Mouse (Mus musculus) G1E (cell line): ENCODE measurements around the gene Mrpl9. TPM values are rescaled to one million over a fixed set of nuclear protein-coding genes. Genes with fewer than 3 reads are reported as not detected.
A peak's percentile ranks its signal among the peaks of the same experiment; 100 is the strongest.

Experiments
- ATAC-seq: 2 replicates; pipeline ENCODE4 v1.8.0; 2016; ENCODE audit warnings: mild to moderate bottlenecking; ENCODE audit not compliant: insufficient number of reproducible peaks, poor library complexity, low FRiP score, severe bottlenecking; ENCODE audit errors: extremely low read depth
- DNase-seq: peaks from one replicate; pipeline ENCODE4 v3.0.0; 2012; ENCODE audit warnings: low spot score
- H3K27me3 ChIP-seq: 2 replicates; pipeline ENCODE4 v1.6.1; 2012; ENCODE audit warnings: mild to moderate bottlenecking, low read length, inconsistent platforms; ENCODE audit not compliant: insufficient read depth
- H3K36me3 ChIP-seq: replicated peaks from 2 replicates; pipeline ENCODE3; 2012; ENCODE audit warnings: mild to moderate bottlenecking, inconsistent platforms
- H3K4me1 ChIP-seq: 2 replicates; pipeline ENCODE4 v1.6.1; 2012; ENCODE audit warnings: low read depth, low read length, inconsistent platforms, mixed read lengths; ENCODE audit not compliant: insufficient read depth
- H3K4me3 ChIP-seq: 2 replicates; pipeline ENCODE4 v1.5.1; 2012; ENCODE audit warnings: low read depth, mild to moderate bottlenecking, inconsistent platforms, low read length, moderate library complexity, mixed read lengths
- H3K9me3 ChIP-seq: replicated peaks from 2 replicates; pipeline ENCODE4 v1.6.1; 2012; ENCODE audit warnings: inconsistent platforms
- CTCF ChIP-seq: IDR thresholded peaks from 2 replicates; pipeline ENCODE4 v1.5.1; 2012; ENCODE audit warnings: low read depth, low read length, inconsistent platforms, mixed read lengths
- GATA1 ChIP-seq: IDR thresholded peaks from 2 replicates; pipeline ENCODE4 v1.6.1; 2012; ENCODE audit warnings: borderline replicate concordance, low read length, inconsistent platforms, mixed read lengths
- GATA2 ChIP-seq: IDR thresholded peaks from 2 replicates; pipeline ENCODE4 v1.6.1; 2012; ENCODE audit warnings: low read depth, low read length, inconsistent platforms, borderline replicate concordance
- POLR2AphosphoS5 ChIP-seq: IDR thresholded peaks from 2 replicates; pipeline ENCODE4 v1.6.1; 2012; ENCODE audit warnings: low read depth, low read length, inconsistent platforms; ENCODE audit not compliant: insufficient replicate concordance
- TAL1 ChIP-seq: conservative IDR thresholded peaks from 2 replicates; pipeline ENCODE4 v1.6.1; 2012; ENCODE audit warnings: low read depth, low read length, inconsistent platforms, mixed read lengths
- polyA plus RNA-seq: library from polyadenylated mRNA; stranded (reverse); fragments of >175 nt; gene quantifications from 2 replicates; pipeline ENCODE4 v1.2.3, GENCODE M21; 2012
- total RNA-seq, 2 experiments: library from RNA; stranded (forward) in 1 of 2; stranded (reverse) in 1 of 2; fragments of 200-1000 nt in 1 of 2; fragments of >200 nt in 1 of 2; fragmentation: Nextera tagmentation in 1 of 2; gene quantifications; 2 replicates each; pipeline ENCODE4 v1.2.3; 2014 to 2017

Mrpl9 gene
- total RNA-seq (2014; fragmentation: Nextera tagmentation) (62.2 and 67.1 TPM in 2 replicates), total RNA-seq (2017) (105 and 108 TPM in 2 replicates), polyA plus RNA-seq (89.5 and 105 TPM in 2 replicates)

GRCm38 (mm10) chr3:94442951-94443596, at the start of gene Mrpl9:
Gene Mrpl9, plus strand, starts transcription at chr3:94443318.
- peaks cover 23% of the 10 kb centered on the region for H3K27me3 ChIP-seq
- DNase-seq (peak; percentile 93), ATAC-seq (peak; percentile 84)
- peak within 1 kb of the TSS; percentile 78 for H3K4me3 ChIP-seq
- no peaks in the 10 kb centered on the region for H3K9me3 ChIP-seq
- peaks cover 40% of the 10 kb centered on the region for H3K36me3 ChIP-seq
- H3K4me1 ChIP-seq = peaks cover 26% of the 10 kb centered on the region
- TF ChIP-seq POLR2AphosphoS5 (no peak), CTCF (no peak), TAL1 (no peak; the same call in 1 of the 2 replicates), GATA1 (no peak), GATA2 (no peak)

GRCm38 (mm10) chr3:94396336-94396735, 46.8 kb upstream of the Mrpl9 start:
- no peaks in the 10 kb centered on the region for H3K4me1 ChIP-seq
- no peak for TF ChIP-seq POLR2AphosphoS5
- no peak for TF ChIP-seq CTCF
- TF ChIP-seq GATA2 = no peak
- no peak for TF ChIP-seq TAL1
- TF ChIP-seq GATA1 = no peak
- DNase-seq (no peak), ATAC-seq (no peak)
- no peak overlapping the region for H3K4me3 ChIP-seq
- H3K9me3 ChIP-seq = no peaks in the 10 kb centered on the region
- no peaks in the 10 kb centered on the region for H3K36me3 ChIP-seq
- H3K27me3 ChIP-seq = peaks cover 21% of the 10 kb centered on the region

- H3K4me3 ChIP-seq = no peak overlapping the region
- TF ChIP-seq POLR2AphosphoS5 = no peak
- TF ChIP-seq GATA2 = no peak
- no peak for TF ChIP-seq GATA1
- no peak for TF ChIP-seq CTCF
- no peak for TF ChIP-seq TAL1
- H3K4me1 ChIP-seq = no peaks in the 10 kb centered on the region
- peaks cover 24% of the 10 kb centered on the region for H3K27me3 ChIP-seq
- DNase-seq = no peak
- H3K36me3 ChIP-seq = no peaks in the 10 kb centered on the region
- ATAC-seq = no peak
- no peaks in the 10 kb centered on the region for H3K9me3 ChIP-seq
These were observed 46.3 kb upstream of the Mrpl9 start for GRCm38 (mm10) chr3:94396851-94397250.

GRCm38 (mm10) chr3:94398217-94398616, 44.9 kb upstream of the Mrpl9 start, which contains the start of gene Lingo4:
Gene Lingo4, plus strand, starts transcription at chr3:94398517.
- H3K9me3 ChIP-seq = no peaks in the 10 kb centered on the region
- DNase-seq (no peak), ATAC-seq (no peak)
- peaks cover 27% of the 10 kb centered on the region for H3K27me3 ChIP-seq
- H3K4me3 ChIP-seq = no peak within 1 kb of the TSS
- TF ChIP-seq GATA2 (no peak), POLR2AphosphoS5 (no peak), GATA1 (no peak), CTCF (no peak), TAL1 (no peak)
- H3K4me1 ChIP-seq = no peaks in the 10 kb centered on the region
- H3K36me3 ChIP-seq = no peaks in the 10 kb centered on the region

- Histone ChIP-seq H3K4me3 (no peak overlapping the region), H3K4me1 (no peaks in the 10 kb centered on the region), H3K9me3 (no peaks in the 10 kb centered on the region), H3K27me3 (peaks cover 29% of the 10 kb centered on the region), H3K36me3 (no peaks in the 10 kb centered on the region)
- TF ChIP-seq GATA1 = no peak
- no peak for TF ChIP-seq POLR2AphosphoS5
- no peak for TF ChIP-seq CTCF
- TF ChIP-seq GATA2 = no peak
- no peak for TF ChIP-seq TAL1
- ATAC-seq (no peak), DNase-seq (no peak)
These were observed 44.1 kb upstream of the Mrpl9 start for GRCm38 (mm10) chr3:94398943-94399481.

- no peak for TF ChIP-seq TAL1
- TF ChIP-seq CTCF = no peak
- TF ChIP-seq GATA1 = no peak
- TF ChIP-seq POLR2AphosphoS5 = no peak
- TF ChIP-seq GATA2 = no peak
- DNase-seq (no peak), ATAC-seq (no peak)
- no peaks in the 10 kb centered on the region for H3K36me3 ChIP-seq
- H3K4me3 ChIP-seq = no peak overlapping the region
- no peaks in the 10 kb centered on the region for H3K4me1 ChIP-seq
- no peaks in the 10 kb centered on the region for H3K9me3 ChIP-seq
- peaks cover 34% of the 10 kb centered on the region for H3K27me3 ChIP-seq
These were observed 43.3 kb upstream of the Mrpl9 start for GRCm38 (mm10) chr3:94399663-94400310.
